Mouse (Mus musculus): ENCODE results near the gene F12.

F12 gene

GRCm38 (mm10) chr13:55370234-55370633 is 56.4 kb downstream of the F12 start:
- peak; percentile 77 for DNase-seq

DNA sequence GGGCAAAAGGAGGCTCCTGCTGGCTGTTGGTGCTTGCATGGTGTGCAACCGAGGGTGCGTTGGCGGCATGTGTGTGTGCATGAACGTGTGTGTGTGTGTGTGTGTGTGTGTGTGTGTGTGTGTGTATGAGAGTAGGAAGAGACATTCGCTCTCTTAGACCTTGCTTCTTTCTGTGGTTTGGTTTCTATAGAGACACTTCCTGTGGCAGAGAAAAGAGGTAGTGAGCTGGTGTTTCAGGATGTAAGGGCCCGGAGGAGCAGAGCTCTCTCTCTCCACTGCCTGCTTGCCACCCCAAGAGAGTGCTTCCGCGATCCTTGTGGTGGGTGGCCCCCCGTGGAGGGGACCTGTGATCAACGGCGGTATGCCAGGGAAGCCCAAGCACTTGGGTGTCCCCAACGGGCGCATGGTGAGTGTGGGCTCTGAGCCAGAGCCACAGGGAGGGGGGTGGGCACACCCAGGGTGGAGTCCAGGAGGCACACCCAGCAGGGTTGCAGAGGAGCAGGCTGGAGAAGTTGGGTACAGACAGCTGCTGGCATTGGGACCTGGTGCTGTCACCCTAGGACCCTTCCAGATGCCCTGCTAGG is 57.0 kb downstream of the F12 start, which contains the start of gene Rgs14:
Gene Rgs14 (plus strand): TSS at position 202 of the 584 bp plus-strand sequence.
- DNase-seq, result peak; percentile 17

GRCm38 (mm10) chr13:55368401-55368800 is 58.2 kb downstream of the F12 start:
- peak; percentile 50 for DNase-seq

All from kidney, adult 9 months (tissue).